Mouse (Mus musculus) kidney, postnatal 0 days (tissue): ENCODE results near the gene Scnn1a. TPM values are rescaled to one million over a fixed set of nuclear protein-coding genes. Genes with fewer than 3 reads are reported as not detected.
A peak's percentile ranks its signal among the peaks of the same experiment; 100 is the strongest.

Experiments
- ATAC-seq: fragments of 200-750 bp; cut with Nextera tagmentation; replicated peaks from 2 replicates; pipeline ENCODE4 v1.8.0; 2017; ENCODE audit warnings: low read depth, moderate number of reproducible peaks, moderate TSS enrichment, moderate library complexity; ENCODE audit not compliant: low FRiP score
- DNase-seq: peaks from one replicate; pipeline ENCODE4 v3.0.0-alpha.2; 2016; ENCODE audit warnings: low spot score
- H3K27ac ChIP-seq: fragments of 300-500 bp; sonication (generic); 2 replicates; pipeline ENCODE4 v1.5.1; 2014; ENCODE audit warnings: mild to moderate bottlenecking
- H3K27me3 ChIP-seq: fragments of 300-500 bp; sonication (generic); 2 replicates; pipeline ENCODE4 v1.6.1; 2014; ENCODE audit warnings: low read length, mixed read lengths; ENCODE audit not compliant: insufficient read depth
- H3K36me3 ChIP-seq: fragments of 300-500 bp; sonication (generic); 2 replicates; pipeline ENCODE4 v1.6.1; 2014; ENCODE audit warnings: low read length, mixed read lengths; ENCODE audit not compliant: insufficient read depth
- H3K4me1 ChIP-seq: fragments of 300-500 bp; sonication (generic); replicated peaks from 2 replicates; pipeline ENCODE4 v1.6.1; 2014; ENCODE audit warnings: antibody characterized with exemption, low read length, mixed read lengths; ENCODE audit not compliant: insufficient read depth
- H3K4me2 ChIP-seq: fragments of 300-500 bp; sonication (generic); 2 replicates; pipeline ENCODE4 v1.6.1; 2014; ENCODE audit warnings: mild to moderate bottlenecking, low read length, moderate library complexity, mixed read lengths
- H3K4me3 ChIP-seq: fragments of 300-500 bp; sonication (generic); replicated peaks from 2 replicates; pipeline ENCODE4 v1.5.1; 2014; ENCODE audit warnings: low read depth, low read length
- H3K9ac ChIP-seq: fragments of 300-500 bp; sonication (generic); 2 replicates; pipeline ENCODE4 v1.6.1; 2014; ENCODE audit warnings: low read depth, low read length
- H3K9me3 ChIP-seq: fragments of 300-500 bp; sonication (generic); replicated peaks from 2 replicates; pipeline ENCODE4 v1.6.1; 2016; ENCODE audit warnings: low read length, inconsistent platforms, mixed read lengths
- CTCF ChIP-seq: IDR thresholded peaks from 2 replicates; pipeline ENCODE4 v1.5.1; 2016; ENCODE audit warnings: antibody characterized with exemption, low read depth, mild to moderate bottlenecking, moderate library complexity
- WGBS: fragments of 180-500 bp; shearing (Covaris S2); extraction: QIAGEN DNeasy Blood & Tissue Kit; methylation state at CpG from one replicate; pipeline ENCODE4 v1.1.7; 2014; 5-methylcytosine and 5-hydroxymethylcytosine counted together
- polyA plus RNA-seq: library from polyadenylated mRNA; unstranded; fragments of >200 nt; fragmentation: Nextera tagmentation; extraction: Ambion mirVana; gene quantifications from 2 replicates; pipeline ENCODE4 v1.2.1, GENCODE M21; 2015

The Scnn1a gene
- polyA plus RNA-seq, 1 experiment from 2014 or later: 19.9 TPM

GRCm38 (mm10) chr6:125344866-125345265, 24.4 kb downstream of the Scnn1a start:
- Histone ChIP-seq H3K9me3 (no peaks in the 10 kb centered on the region), H3K27ac (no peak overlapping the region), H3K9ac (no peak overlapping the region), H3K36me3 (no peaks in the 10 kb centered on the region), H3K4me3 (no peak overlapping the region), H3K4me2 (no peak overlapping the region), H3K27me3 (no peaks in the 10 kb centered on the region), H3K4me1 (peaks cover 11% of the 10 kb centered on the region; the same call in 1 of the 2 replicates)
- 65% methylated on average over 4 of the region's 4 CpGs for WGBS
- DNase-seq (no peak), ATAC-seq (no peak)
- TF ChIP-seq CTCF: no peak

GRCm38 (mm10) chr6:125345625-125346024, 25.2 kb downstream of the Scnn1a start:
- Histone ChIP-seq H3K4me2 (no peak overlapping the region), H3K27ac (0 out of 2 replicates have a peak overlapping the region, but pooled peaks have one; percentile 19), H3K9ac (no peak overlapping the region), H3K4me1 (peaks cover 11% of the 10 kb centered on the region; the same call in 1 of the 2 replicates), H3K36me3 (no peaks in the 10 kb centered on the region), H3K4me3 (no peak overlapping the region), H3K27me3 (no peaks in the 10 kb centered on the region), H3K9me3 (no peaks in the 10 kb centered on the region)
- no peak for ATAC-seq
- no peak for TF ChIP-seq CTCF
- no peak for DNase-seq
- WGBS: 65% methylated on average over 1 of the region's 1 CpGs

GRCm38 (mm10) chr6:125346029-125346428, 25.6 kb downstream of the Scnn1a start:
- no peak overlapping the region for H3K4me2 ChIP-seq
- no peak overlapping the region for H3K9ac ChIP-seq
- no peak overlapping the region for H3K4me3 ChIP-seq
- 0 out of 2 replicates have a peak overlapping the region, but pooled peaks have one; percentile 19 for H3K27ac ChIP-seq
- no peaks in the 10 kb centered on the region for H3K27me3 ChIP-seq
- no peaks in the 10 kb centered on the region for H3K9me3 ChIP-seq
- peaks cover 14% of the 10 kb centered on the region for H3K4me1 ChIP-seq
- 55% methylated on average over 2 of the region's 2 CpGs for WGBS
- ATAC-seq (no peak; the same call in 1 of the 2 replicates), DNase-seq (no peak)
- no peak for TF ChIP-seq CTCF
- H3K36me3 ChIP-seq: no peaks in the 10 kb centered on the region

- WGBS: 7% methylated on average over 22 of the region's 22 CpGs
- DNase-seq: peak; percentile 57
- no peaks in the 10 kb centered on the region for H3K27me3 ChIP-seq
- H3K9me3 ChIP-seq: no peaks in the 10 kb centered on the region
- peak within 1 kb of the TSS; percentile 80 for H3K27ac ChIP-seq
- H3K9ac ChIP-seq: peak within 1 kb of the TSS; percentile 66
- H3K4me1 ChIP-seq: peaks cover 27% of the 10 kb centered on the region
- no peak for ATAC-seq
- H3K36me3 ChIP-seq: no peaks in the 10 kb centered on the region
- no peak for TF ChIP-seq CTCF
- peak within 1 kb of the TSS; percentile 67 for H3K4me2 ChIP-seq
- peak within 1 kb of the TSS; percentile 53 for H3K4me3 ChIP-seq
Measured at GRCm38 (mm10) chr6:125348721-125349574, 28.5 kb downstream of the Scnn1a start, which contains the start of gene Tnfrsf1a. Gene Tnfrsf1a, plus strand, starts transcription at chr6:125349362.

GRCm38 (mm10) chr6:125349575-125350230, 29.2 kb downstream of the Scnn1a start:
- Histone ChIP-seq H3K9ac (peak overlapping the region; percentile 66), H3K4me2 (peak overlapping the region; percentile 67), H3K27ac (peak overlapping the region; percentile 80), H3K4me3 (peak overlapping the region; percentile 53), H3K27me3 (no peaks in the 10 kb centered on the region), H3K4me1 (peaks cover 30% of the 10 kb centered on the region), H3K9me3 (no peaks in the 10 kb centered on the region), H3K36me3 (no peaks in the 10 kb centered on the region)
- under 1% methylated on average over 27 of the region's 27 CpGs for WGBS
- ATAC-seq (peak; percentile 73), DNase-seq (peak; percentile 97)
- TF ChIP-seq CTCF: no peak
